Mouse (Mus musculus): ENCODE measurements around the gene Gm21961.

- TF ChIP-seq EP300 (IDR thresholded peaks at IDR 0.05; ENCODE audit: insufficient read depth, low read depth, low read length): no peak
- TF ChIP-seq CTCF (IDR thresholded peaks at IDR 0.05): no peak
- TF ChIP-seq POLR2A (IDR thresholded peaks at IDR 0.05; ENCODE audit: insufficient read depth, low read depth, low read length): no peak
Measured at GRCm38 (mm10) chr15:64994498-64994897, 20.2 kb downstream of the Gm21961 start.

All from heart, adult 2 months (tissue).